Mouse (Mus musculus): ENCODE results near the gene Ndrg3. TPM values are rescaled to one million over a fixed set of nuclear protein-coding genes. Genes with fewer than 3 reads are reported as not detected.

Gene Ndrg3
- polyA plus RNA-seq, 1 experiment: 30.0 TPM

GRCm38 (mm10) chr2:156879541-156879940 lies 112.3 kb downstream of the Ndrg3 start:
- H3K36me3 ChIP-seq (ENCODE audit: control insufficient read depth, insufficient read depth, low read length): no peaks in the 10 kb centered on the region; the same call in 1 of the 2 replicates
- DNase-seq (ENCODE audit: low read depth in 1 of 2, low spot score in 2 of 2): no peak
- no peak overlapping the region for H3K4me3 ChIP-seq (ENCODE audit: extremely low read depth, insufficient read depth, insufficient read length)
- no peaks in the 10 kb centered on the region for H3K27me3 ChIP-seq (ENCODE audit: control insufficient read depth, insufficient read depth, low read length)
- TF ChIP-seq POLR2A (IDR thresholded peaks at IDR 0.05; ENCODE audit: low read depth, low read length): no peak
- no peak for TF ChIP-seq CTCF (IDR thresholded peaks at IDR 0.05; ENCODE audit: extremely low read depth, insufficient read depth, insufficient read length, insufficient replicate concordance)
- H3K27ac ChIP-seq (ENCODE audit: insufficient read depth, low read length): no peak overlapping the region
- 87% methylated on average over 3 of the region's 3 CpGs for WGBS
- peaks cover 11% of the 10 kb centered on the region; the same call in 1 of the 2 replicates for H3K4me1 ChIP-seq (ENCODE audit: control insufficient read depth, insufficient read depth, insufficient read length)

- no peaks in the 10 kb centered on the region for H3K27me3 ChIP-seq (ENCODE audit: control insufficient read depth, insufficient read depth, low read length)
- 6% methylated on average over 9 of the region's 9 CpGs for WGBS
- peak; percentile 27 to 50 for DNase-seq (ENCODE audit: low read depth in 1 of 2, low spot score in 2 of 2)
- H3K27ac ChIP-seq (ENCODE audit: insufficient read depth, low read length): peak overlapping the region; percentile 77
- TF ChIP-seq POLR2A (IDR thresholded peaks at IDR 0.05; ENCODE audit: low read depth, low read length): no peak
- TF ChIP-seq CTCF (IDR thresholded peaks at IDR 0.05; ENCODE audit: extremely low read depth, insufficient read depth, insufficient read length, insufficient replicate concordance): no peak
- H3K4me3 ChIP-seq (ENCODE audit: extremely low read depth, insufficient read depth, insufficient read length): no peak overlapping the region
- peaks cover 8% of the 10 kb centered on the region for H3K36me3 ChIP-seq (ENCODE audit: control insufficient read depth, insufficient read depth, low read length)
- H3K4me1 ChIP-seq (ENCODE audit: control insufficient read depth, insufficient read depth, insufficient read length): peaks cover 8% of the 10 kb centered on the region; the same call in 1 of the 2 replicates
These were observed 114.1 kb downstream of the Ndrg3 start for GRCm38 (mm10) chr2:156877726-156878125.

Other genes starting within 250 kb of the Ndrg3 start
- gene Myl9, start 216.6 kb downstream of the Ndrg3 start, polyA plus RNA-seq (2012; rRNA removed): 100 and 116 TPM in 2 replicates
- 10.5 and 11.8 TPM in 2 replicates for gene Tgif2, start 152.0 kb downstream of the Ndrg3 start, polyA plus RNA-seq (2012; rRNA removed)
- 1.0 and 1.5 TPM in 2 replicates for gene 4930518I15Rik, start 134.1 kb downstream of the Ndrg3 start, polyA plus RNA-seq (2012; rRNA removed)
- gene Rab5if, start 128.9 kb downstream of the Ndrg3 start, polyA plus RNA-seq (2012; rRNA removed): 34.8 and 61.5 TPM in 2 replicates
- 7.6 and 8.0 TPM in 2 replicates for gene Sla2, start 104.9 kb downstream of the Ndrg3 start, polyA plus RNA-seq (2012; rRNA removed)
- 2.8 and 2.9 TPM in 2 replicates for gene Dsn1, start 15.1 kb upstream of the Ndrg3 start, polyA plus RNA-seq (2012; rRNA removed)
- gene Soga1, start 87.2 kb upstream of the Ndrg3 start, polyA plus RNA-seq (2012; rRNA removed): 5.3 and 5.4 TPM in 2 replicates
- not detected in 2 replicates for gene Tldc2, start 95.0 kb upstream of the Ndrg3 start, polyA plus RNA-seq (2012; rRNA removed)
- gene Samhd1, start 143.2 kb upstream of the Ndrg3 start, polyA plus RNA-seq (2012; rRNA removed): 120 and 145 TPM in 2 replicates
- 5.0 and 6.7 TPM in 2 replicates for gene Rbl1, start 212.5 kb upstream of the Ndrg3 start, polyA plus RNA-seq (2012; rRNA removed)